Mouse (Mus musculus): ENCODE measurements around the gene Ddn.

Ddn gene

DNA sequence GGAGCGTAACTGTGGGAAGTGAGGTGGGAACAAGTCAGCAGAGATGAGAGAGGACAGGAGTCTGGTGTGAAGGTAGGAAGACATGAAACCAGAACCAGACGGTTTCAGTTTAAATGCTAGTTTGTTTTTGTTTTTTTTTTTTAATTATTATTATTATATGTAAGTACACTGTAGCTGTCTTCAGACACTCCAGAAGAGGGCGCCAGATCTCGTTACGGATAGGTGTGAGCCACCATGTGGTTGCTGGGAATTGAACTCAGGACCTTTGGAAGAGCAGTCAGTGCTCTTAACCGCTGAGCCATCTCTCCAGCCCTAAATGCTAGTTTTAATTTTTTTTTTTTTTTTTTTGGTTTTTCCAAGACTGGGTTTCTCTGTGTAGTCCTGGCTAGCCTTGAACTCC lies 922 bp upstream of the Ddn start:
- CTCF ChIA-PET, result interaction anchor here (0.6 to 2.7 kb wide), 19 partner anchors 11 to 1354 kb away, joined by 3 to 20 read pairs (median 3); partner anchors contain the start of genes Arf3 (in 1 of the 4) and Prkag1 (in 1 of the 4)

DNA sequence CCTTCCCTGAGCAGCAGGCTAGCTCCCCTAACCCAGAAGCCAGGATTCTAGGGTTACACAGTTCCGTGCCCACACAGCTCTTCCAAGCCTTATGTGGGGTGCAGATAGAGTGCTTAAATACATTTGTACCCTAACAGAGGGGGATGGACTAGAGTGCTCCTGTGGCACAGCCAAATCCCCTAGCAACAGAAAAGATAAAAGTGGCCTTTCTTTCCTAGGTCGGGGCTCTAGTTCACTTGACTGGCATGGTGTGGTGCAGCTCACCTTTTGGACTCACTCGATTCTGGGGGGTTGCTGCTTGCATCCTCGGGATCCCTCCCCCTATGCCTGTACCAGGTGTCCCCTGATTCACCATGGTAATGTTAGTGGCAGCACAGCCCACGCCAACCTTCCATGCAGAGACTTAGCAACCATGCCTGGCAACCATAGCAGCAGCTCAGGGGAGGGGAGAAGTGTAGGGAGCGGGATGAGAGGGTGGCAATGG lies 597 bp downstream of the Ddn start:
- ChIA-PET POLR2A (interaction anchor here in 2 of 4 experiments (0.9 to 4.0 kb wide), 10 partner anchors 13 to 221 kb away, joined by 3 to 17 read pairs (median 5); partner anchors contain the start of genes Prkag1 (in 1 of the 2), Tuba1b (in 1 of the 2) and Tuba1c (in 1 of the 2)), CTCF (interaction anchor here (0.8 to 3.2 kb wide), 17 partner anchors 9 to 177 kb away, joined by 3 to 13 read pairs (median 3); partner anchors contain the start of genes Prkag1 (in 2 of the 4), Ccdc65 (in 1 of the 4) and Wnt1 (in 1 of the 4))

More for the DNA sequence above, 922 bp upstream of the Ddn start:
- POLR2A ChIA-PET, result interaction anchor here (0.6 to 4.0 kb wide), 12 partner anchors 9 to 1246 kb away, joined by 3 to 17 read pairs (median 4); partner anchors contain the start of genes Prkag1 (in 1 of the 4), Tuba1b (in 1 of the 4) and Tuba1c (in 1 of the 4)

DNA sequence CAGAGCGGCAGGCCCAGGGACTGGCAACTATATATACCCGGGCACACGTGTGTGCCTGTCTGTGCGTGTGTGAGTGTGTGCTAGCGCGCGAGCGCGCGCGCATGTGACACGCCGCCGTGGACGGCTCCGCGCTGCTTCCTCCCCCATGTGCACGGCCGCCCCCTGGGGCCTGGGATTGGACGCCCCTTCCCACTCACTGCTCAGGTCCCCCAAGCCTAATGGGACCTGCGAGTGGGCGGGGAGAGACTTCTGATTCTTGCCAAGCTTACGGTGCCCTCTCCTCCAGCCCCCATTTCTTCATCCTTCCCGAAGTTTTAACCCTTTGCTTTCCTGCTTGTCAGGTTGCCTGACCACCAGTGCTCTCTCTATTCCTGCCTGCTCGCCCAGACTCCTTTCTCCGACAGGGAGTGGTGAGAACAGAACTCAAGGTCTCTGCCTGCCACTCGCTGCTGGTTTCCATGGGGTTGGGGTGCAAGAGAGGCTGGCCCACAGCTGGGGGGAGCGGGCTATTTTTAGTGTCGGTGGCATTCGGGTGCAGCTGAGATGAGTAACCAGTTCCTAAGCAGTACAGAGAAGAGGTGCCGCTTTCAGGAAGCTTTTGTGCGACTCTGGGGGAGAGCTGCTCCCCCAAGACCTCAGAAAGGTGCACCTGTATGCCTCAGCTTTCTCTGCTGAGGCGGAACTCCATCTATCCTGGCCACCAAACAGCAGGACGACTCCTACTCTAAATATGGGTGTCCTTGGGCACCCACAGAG lies 1.2 kb downstream of the Ddn start:
- CTCF ChIA-PET, result interaction anchor here (0.6 to 3.2 kb wide), 21 partner anchors 9 to 176 kb away, joined by 3 to 13 read pairs (median 3); partner anchors contain the start of genes Prkag1 (in 2 of the 4), Ccdc65 (in 1 of the 4) and Wnt1 (in 1 of the 4)
- POLR2A ChIA-PET, result interaction anchor here in 2 of 4 experiments (0.6 to 4.0 kb wide), 17 partner anchors 13 to 222 kb away, joined by 3 to 17 read pairs (median 4); partner anchors contain the start of genes Prkag1 (in 1 of the 2), Rnd1 (in 1 of the 2), Tuba1b (in 1 of the 2) and Tuba1c (in 1 of the 2)

DNA sequence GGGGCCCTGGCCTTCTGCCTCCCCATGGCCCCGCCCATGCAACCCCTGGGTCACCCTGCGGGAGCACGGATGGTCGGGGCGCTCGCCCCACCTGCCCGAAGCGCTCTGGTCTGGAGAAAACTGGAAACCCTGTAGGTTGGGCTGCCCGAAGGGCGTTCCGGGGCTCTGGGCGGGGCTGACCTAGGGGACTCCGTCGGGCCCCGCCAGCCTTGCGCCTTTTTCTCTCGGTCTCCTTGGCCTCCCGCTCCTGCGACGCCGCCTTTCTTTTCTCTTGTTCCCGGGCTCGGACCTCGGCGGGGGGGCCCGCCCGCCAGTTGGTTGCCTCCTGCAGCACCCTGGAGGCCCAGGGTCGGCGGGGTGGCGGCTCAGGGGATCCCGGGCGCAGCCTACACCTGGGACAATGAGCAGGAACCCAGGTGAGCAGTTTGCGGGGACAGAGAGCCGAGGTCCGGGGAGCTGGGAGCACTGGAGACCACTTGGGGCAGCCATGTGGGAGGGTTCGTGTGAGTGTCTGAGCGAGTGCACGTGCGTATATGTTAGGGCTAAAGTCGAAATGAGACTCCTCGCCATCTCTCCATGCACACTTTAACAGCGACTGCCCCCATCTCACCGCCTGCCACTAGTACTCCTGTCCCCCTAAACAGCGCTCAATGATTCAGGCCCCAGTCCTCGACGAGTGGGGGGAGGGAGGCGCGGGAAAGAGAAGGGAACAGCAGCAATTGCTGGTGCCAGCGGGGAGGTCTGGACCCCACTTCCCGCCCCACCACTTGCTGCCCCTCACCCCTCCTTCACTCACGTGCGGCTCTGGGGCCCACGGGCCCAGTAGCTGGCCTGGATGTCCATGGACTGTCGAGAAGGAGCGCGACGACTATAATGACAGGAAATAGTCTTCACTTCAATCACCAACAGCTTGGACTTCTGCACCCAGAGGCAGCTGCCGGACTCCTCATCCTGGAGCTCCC lies 2.2 kb downstream of the Ddn start:
- ChIA-PET CTCF (interaction anchor here (0.6 to 3.2 kb wide), 36 partner anchors 8 to 409 kb away, joined by 3 to 13 read pairs (median 3); partner anchors contain the start of genes Wnt1 (in 2 of the 4), Ccdc65 (in 1 of the 4) and Prkag1 (in 1 of the 4)), POLR2A (interaction anchor here in 3 of 4 experiments (0.6 to 4.0 kb wide), 43 partner anchors 9 to 239 kb away, joined by 3 to 15 read pairs (median 4); partner anchors contain the start of genes Arf3 (in 2 of the 3), Rnd1 (in 2 of the 3), Tuba1c (in 2 of the 3) and Prkag1 (in 1 of the 3))

DNA sequence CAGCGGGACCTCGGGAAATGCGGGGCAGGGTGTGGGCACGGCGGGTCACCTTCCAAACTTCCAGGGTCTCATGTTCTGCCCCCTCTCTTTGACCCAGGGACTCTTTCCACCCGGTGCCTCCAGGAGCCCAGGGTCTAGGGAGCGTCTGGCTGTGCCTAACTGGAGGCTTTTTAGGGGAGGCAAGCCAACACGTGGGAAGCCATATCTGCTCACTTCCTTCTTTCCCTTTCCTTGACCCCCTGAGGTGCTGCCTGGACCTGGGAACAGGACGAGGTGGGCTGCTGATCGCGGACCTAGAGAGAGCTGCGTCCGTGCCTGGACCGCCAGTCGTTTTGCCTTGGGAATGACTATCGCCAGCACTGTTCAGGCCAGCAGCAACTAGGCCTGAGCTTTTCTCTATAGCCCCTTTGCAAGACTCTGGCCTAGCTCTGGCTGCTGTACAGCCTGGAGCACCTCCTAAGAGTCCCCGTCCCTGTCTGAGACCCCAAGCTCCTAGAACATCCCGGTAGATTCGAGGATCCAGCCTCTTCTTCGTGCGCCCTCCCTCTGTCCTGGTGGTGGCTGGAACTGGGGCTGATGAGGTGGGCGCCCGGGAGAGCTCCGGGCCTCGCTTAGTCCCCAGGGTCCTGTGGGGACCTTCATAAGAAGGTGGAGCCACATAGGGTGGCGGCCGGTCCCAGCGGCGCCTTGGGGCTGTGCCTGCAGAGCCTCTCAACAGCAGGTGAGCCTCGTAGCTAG lies 3.0 kb downstream of the Ddn start:
- POLR2A ChIA-PET, result interaction anchor here in 3 of 4 experiments (0.5 to 2.4 kb wide), 35 partner anchors 10 to 487 kb away, joined by 3 to 10 read pairs (median 4); partner anchors contain the start of genes Arf3 (in 2 of the 3), Tuba1c (in 2 of the 3), Prkag1 (in 1 of the 3) and Rnd1 (in 1 of the 3)

DNA sequence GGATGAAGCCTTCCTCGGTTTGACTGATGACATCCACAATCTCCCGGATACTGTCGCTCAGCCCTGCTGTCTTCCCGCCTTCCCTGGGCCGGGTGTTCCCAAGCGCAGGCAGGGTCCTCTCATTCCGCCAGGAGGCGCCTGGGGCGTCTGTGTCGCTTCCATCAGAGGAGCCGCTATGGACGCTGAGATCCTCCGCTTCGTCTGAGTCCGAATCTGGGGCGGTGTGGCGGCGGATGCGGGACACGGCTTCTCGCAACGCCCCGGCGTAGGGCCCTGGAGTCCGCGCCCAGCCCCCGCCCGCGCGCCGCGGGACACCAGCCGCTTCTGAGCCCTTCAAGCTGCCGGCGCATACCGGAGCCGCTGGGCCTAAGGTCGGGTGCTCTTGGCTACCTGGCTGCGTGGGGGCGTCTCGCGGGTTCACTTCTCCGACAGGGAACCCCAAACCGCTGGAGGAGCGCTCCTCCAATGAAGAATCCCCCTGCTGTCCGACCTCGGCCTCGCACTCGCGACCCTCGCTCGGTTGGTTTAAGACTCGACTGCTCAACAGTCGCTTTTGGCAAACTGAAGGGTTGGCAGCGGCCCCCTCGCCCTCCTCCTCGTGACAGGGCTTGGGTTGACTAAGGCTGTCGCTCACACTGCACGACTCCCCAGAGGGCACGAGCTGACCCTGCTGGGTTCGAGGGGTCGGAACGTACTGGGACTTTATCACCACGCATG lies 3.8 kb downstream of the Ddn start:
- POLR2A ChIA-PET, result interaction anchor here in 3 of 4 experiments (0.5 to 2.4 kb wide), 16 partner anchors 12 to 487 kb away, joined by 3 to 10 read pairs (median 4); partner anchors contain the start of genes Arf3 (in 2 of the 3), Prkag1 (in 1 of the 3) and Rnd1 (in 1 of the 3)
- CTCF ChIA-PET, result interaction anchor here in 3 of 4 experiments (0.7 to 3.2 kb wide), 16 partner anchors 12 to 1022 kb away, joined by 3 to 13 read pairs (median 3); partner anchors contain the start of genes Prkag1 (in 1 of the 3) and Wnt1 (in 1 of the 3)

More for the DNA sequence above, 3.0 kb downstream of the Ddn start:
- CTCF ChIA-PET, result interaction anchor here (0.6 to 3.2 kb wide), 29 partner anchors 13 to 1022 kb away, joined by 3 to 13 read pairs (median 3); partner anchors contain the start of genes Wnt1 (in 2 of the 4), Ccdc65 (in 1 of the 4) and Prkag1 (in 1 of the 4)

DNA sequence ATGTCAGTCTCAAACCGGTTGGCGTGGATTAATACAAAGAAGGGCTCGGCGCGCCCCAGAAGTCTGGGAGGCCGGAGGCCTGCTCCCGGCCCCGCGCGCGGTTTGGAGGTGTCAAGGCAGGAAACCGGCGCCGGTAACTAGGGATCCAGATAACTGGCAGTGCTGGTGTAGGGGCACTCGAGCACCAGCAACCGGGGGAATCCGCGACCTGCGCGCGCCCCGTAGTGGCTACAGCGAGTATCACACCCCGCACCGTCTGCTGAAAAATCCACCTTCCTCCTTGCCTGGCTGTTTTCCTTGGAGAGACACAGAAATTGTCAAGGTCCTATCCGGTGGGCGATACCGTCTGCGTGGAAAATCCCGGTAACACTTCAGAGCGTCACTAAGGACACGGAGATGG lies 5.2 kb downstream of the Ddn start:
- CTCF ChIA-PET, result interaction anchor here in 1 of 4 experiments (1.0 to 1.3 kb wide), 3 partner anchors 13 to 224 kb away, joined by 3 to 4 read pairs (median 3); no protein-coding TSS in a partner anchor
- POLR2A ChIA-PET, result no interaction called here

DNA sequence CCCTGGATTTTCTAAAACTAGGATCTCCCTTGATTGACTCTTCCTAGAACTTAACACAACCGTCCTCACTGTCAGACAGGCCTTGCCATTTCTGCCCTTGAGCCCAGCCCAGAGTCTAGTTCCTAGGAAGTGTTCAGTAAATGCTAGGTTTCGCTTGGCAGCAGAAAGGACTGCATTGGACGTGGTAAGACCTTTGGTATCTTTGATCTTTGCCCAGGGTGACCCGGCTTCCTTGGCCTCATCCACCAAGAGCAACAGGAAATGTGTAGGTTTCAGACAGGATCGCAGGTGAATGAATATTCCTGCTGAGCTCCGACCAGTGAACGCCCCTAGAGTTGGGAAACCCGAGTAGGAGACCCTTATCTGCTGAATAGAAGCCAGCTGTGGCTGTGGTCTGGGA lies 6.4 kb downstream of the Ddn start:
- ChIA-PET POLR2A (interaction anchor here in 1 of 4 experiments (1.3 kb wide), 1 partner anchor 22 kb away, joined by 3 read pairs; no protein-coding TSS in a partner anchor), CTCF (interaction anchor here in 1 of 4 experiments (1.1 to 1.5 kb wide), 3 partner anchors 13 to 224 kb away, joined by 4 read pairs; no protein-coding TSS in a partner anchor)

DNA sequence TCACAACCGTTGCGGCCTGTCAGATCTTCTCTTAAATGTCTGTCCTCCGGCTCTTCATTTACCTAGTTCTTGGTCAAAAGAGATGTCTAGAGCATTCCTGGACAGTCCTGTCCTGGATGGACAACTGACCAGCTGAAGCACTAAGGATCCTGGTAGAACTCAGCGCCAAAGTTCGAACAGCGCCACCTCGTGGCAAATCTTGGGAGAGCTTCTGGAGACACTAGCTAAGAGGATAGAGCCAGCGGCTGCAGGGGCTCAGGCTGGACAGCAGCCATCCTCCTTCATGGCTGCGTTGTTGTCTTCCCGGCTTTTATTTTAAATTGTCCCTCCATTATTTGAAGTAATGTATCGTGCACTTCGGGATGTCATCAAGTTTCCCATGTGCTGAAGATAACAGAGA lies 9.9 kb downstream of the Ddn start:
- CTCF ChIA-PET, result interaction anchor here (0.5 to 1.8 kb wide), 80 partner anchors 9 to 1156 kb away, joined by 3 to 30 read pairs (median 4); partner anchors contain the start of genes Wnt1 (in 3 of the 4), Arf3 (in 2 of the 4), Ddn (in 2 of the 4) and Fkbp11 (in 2 of the 4)
- POLR2A ChIA-PET, result interaction anchor here in 3 of 4 experiments (0.6 to 1.3 kb wide), 11 partner anchors 14 to 299 kb away, joined by 3 to 5 read pairs (median 3); partner anchors contain the start of genes Arf3 (in 1 of the 3) and Rnd1 (in 1 of the 3)

DNA sequence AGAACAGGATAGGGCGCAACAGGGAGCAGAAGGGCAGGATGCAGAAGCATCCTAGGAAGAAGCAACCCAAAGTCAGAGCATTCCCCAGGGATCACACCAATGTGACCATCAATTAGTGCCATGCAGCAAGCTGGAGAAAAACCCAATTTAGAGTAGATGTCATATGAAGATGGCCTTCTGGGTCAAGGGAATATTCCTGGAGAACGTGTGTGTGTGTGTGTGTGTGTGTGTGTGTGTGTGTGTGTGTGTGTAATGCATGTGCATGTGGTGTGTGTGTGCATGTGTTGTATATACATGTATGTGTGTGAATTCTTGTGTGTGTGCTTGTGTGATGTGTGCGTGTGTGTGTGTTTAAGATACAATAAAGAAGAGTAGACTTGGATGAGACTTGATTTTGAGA lies 10.4 kb downstream of the Ddn start:
- POLR2A ChIA-PET, result interaction anchor here in 3 of 4 experiments (0.7 to 1.3 kb wide), 8 partner anchors 23 to 300 kb away, joined by 3 to 5 read pairs (median 3); partner anchors contain the start of genes Arf3 (in 1 of the 3) and Rnd1 (in 1 of the 3)
- CTCF ChIA-PET, result interaction anchor here (0.5 to 1.8 kb wide), 66 partner anchors 9 to 1157 kb away, joined by 3 to 30 read pairs (median 4); partner anchors contain the start of genes Wnt1 (in 3 of the 4), Arf3 (in 2 of the 4), Ddn (in 2 of the 4) and Prkag1 (in 2 of the 4)

DNA sequence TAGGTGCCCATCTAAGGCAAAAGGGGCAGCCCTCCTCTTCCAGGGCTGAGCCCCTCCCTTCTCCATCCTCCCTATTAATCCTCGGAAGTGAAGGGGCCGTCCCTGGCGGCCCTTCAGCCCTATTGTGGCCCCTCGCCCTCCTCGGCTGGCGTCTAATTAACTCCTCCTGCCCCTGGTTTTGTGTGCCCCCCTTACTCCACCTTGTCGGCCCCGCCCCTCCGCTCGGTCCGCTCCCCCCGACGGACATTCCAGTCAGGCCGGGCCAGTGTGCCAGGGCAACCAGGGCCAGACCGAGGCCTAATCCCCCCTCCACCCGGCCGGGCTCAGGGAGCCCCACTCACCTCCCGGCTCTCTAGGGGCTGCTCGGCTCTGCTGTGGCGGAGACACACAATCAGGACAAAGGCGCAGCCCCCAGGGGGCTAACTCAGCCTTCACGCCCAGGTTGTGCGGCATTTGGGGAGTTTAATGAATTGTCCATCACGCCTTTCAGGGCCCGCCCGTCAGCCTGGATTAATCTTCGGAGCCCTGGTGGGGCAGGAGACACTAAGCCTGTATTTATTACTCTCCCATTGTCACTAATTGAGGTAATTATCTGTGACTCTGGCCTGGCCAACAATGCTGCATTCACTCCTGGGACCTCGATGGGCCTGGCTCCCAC lies 11.3 kb downstream of the Ddn start:
- CTCF ChIA-PET, result interaction anchor here in 1 of 4 experiments (1.2 kb wide), 1 partner anchor 219 kb away, joined by 4 read pairs; no protein-coding TSS in a partner anchor
- POLR2A ChIA-PET, result no interaction called here

DNA sequence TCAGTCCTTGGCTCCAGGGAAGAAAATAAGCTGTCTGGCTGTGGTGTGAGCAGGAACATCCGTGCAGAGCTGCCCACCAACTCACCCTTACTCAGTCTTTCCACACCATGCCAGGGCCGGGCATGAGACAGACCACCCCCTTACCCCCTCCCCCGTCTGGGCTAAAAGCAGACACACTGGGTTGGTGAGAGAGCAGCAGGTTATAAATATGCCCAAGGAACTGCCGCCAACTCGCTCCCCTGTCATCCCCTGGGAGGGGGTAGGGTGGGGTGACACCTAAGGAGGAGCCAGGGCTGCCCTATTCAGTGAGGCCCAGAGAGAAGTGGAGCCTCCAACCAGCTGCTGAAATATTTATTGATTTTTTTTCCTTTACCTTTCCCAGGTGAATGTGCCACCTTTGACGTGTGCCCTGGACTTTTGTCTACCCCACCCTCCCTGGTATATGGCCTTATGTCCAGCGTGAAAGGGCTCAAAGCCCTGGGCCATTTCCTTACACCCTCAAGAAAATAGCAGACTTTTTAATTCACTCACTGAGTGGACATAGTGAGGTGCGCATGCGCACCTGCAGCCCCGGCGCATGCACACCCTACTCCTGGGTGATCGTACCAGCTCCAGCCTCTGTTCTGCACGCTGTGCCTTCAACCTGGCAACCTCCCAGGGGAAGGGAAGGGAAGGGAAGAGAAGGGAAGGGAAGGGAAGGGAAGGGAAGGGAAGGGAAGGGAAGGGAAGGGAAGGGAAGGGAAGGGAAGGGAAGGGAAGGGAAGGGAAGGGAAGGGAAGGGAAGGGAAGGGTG lies 12.3 kb downstream of the Ddn start:
- ChIA-PET CTCF (interaction anchor here in 3 of 4 experiments (0.5 to 1.2 kb wide), 7 partner anchors 16 to 491 kb away, joined by 3 to 10 read pairs (median 4); no protein-coding TSS in a partner anchor), POLR2A (interaction anchor here in 3 of 4 experiments (0.6 to 0.7 kb wide), 3 partner anchors 11 to 624 kb away, joined by 3 to 5 read pairs (median 4); no protein-coding TSS in a partner anchor)

DNA sequence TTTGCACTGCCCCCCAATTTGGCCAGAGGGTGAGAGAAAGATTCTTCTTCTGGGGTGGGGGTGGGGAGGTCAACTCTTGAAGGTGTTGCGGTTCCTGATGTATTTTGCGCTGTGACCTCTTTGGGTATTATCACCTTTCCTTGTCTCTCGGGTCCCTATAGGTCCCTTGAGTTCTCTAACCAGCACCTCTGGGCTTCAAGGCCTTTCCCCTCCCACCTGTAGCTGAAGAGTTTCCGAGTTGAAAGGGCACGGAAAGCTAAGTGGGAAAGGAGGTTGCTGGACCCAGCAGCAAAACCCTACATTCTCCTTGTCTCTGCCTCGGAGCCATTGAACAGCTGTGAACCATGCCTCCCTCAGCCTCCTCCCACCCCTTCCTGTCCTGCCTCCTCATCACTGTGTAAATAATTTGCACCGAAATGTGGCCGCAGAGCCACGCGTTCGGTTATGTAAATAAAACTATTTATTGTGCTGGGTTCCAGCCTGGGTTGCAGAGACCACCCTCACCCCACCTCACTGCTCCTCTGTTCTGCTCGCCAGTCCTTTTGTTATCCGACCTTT lies 16.1 kb downstream of the Ddn start:
- ChIA-PET CTCF (interaction anchor here (0.6 to 1.5 kb wide), 9 partner anchors 8 to 213 kb away, joined by 3 to 5 read pairs (median 3); partner anchors contain the start of gene Lmbr1l (in 1 of the 4)), POLR2A (interaction anchor here in 3 of 4 experiments (0.7 to 6.9 kb wide), 8 partner anchors 12 to 178 kb away, joined by 3 to 36 read pairs (median 3); partner anchors contain the start of gene Wnt10b (in 1 of the 3))

Measured in embryonic stem cell, embryonic (primary cell).